Mouse (Mus musculus): ENCODE measurements at regions not wholly inside any gene's neighbourhood (a gene's known extent, or its start where the extent isn't known, plus 50 kb on each side); places are given as distances from the start of the nearest gene placed in this dataset.

DNA sequence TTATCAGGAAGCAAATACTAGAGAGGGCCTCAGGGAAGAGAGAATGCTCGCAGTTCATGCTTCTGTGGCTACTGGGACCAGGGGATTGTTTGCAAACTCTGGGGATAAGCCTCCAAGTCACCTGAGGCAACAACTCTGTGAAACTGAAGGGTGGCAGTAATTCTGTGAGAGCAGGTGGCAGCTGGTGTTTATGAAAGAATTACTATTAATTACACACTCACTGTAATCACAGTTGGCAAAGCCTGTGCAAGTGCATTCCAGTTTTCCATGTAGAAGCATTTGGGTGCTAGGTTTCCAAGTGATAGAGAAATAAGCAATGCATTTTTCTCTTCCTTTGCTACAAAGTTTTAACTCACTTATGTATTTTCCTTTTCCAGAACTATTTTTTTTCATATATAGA lies 578.5 kb downstream of the Ets1 start:
- no peak for DNase-seq

DNA sequence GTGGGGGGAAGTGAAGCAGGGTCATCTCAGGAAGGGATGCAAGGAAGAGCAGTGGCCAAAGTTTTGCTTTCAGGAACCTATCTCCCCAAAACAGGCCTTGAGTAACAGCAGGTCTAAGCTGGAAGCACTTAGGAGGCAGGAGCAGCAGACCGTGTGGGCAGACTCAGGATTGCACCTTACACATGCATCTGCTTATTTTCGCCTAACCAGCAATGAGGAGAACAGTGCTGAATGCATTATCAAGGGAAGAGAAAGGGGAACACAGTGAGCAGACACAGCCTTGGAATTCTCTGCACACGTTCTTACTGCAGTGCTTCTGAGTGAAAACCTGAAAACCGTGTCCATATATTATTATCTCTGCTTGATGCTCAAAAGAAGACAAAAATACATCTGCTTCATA lies 585.0 kb downstream of the Ets1 start:
- no peak for DNase-seq

DNA sequence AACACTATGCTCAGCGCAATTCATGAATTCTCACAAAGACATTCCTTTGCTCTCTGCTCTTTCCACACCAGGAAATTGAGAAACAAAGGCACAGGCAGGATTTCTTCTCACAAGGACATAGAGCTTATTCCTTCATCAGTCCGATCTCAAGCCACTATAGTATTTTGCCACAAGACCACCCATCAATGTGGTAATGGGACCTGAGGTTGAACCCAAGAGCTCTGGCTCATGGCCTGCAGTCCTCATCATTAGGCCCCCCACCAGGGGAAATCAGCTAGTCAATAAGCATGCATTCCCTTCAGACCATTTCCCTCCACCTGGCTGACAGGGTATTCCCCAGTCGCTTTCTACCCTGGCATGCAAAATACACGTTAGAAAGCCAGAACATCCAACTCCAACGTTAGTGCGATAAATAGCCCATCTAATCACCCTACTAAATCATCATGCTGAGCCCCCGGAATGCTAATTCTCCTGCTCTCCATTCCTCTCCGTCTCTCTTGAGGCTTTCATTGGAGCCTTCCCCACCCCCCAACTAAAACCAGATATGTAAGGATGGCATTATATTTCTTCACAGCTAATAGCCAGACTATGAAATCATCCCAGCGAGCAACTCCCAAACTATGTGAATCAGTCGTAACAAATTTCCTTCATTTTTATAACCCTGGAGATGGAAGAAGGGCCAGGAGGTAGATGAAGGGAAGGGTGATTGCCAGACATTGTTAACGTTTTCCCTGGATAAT lies 586.2 kb downstream of the Ets1 start:
- no peak for DNase-seq

DNA sequence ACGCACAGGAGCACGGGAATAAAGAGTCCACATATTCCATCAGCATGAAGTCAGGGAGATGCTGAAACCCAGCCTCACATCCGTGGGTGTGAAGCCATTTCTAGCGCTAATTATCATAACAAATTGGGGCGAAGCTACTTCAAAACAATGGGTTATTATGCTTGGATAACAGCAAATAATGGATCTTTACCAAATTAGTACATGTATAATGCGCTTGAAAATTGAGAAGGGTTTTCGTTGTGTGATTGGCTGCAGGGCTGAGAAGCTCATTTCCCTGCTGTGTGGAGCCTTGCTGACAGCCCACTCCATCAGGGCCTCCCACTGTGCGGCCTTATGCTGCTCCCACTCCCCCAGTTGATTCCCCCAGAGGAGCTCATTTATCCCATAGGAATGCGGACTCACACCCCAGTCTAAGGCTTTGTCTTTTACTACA lies 597.7 kb downstream of the Ets1 start:
- no peak for DNase-seq

DNA sequence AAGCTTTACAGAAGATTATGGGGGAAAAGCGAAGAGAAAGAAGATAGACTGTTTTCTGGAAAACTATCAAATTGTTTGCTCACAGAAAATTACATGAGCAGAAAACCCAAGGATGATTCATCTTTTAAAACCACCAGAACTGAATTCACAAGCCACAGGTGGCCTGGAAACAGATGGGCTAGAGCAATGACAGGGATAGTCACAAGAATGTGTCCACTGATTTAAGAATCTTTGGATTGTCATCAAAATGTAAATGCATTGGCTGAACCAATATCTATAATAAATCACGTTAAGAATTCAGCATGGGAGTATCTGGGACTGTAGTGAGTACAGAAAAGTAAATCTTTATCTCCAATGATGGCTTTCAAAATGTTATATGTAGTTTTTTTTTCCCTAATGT lies 602.2 kb downstream of the Ets1 start:
- no peak for DNase-seq

DNA sequence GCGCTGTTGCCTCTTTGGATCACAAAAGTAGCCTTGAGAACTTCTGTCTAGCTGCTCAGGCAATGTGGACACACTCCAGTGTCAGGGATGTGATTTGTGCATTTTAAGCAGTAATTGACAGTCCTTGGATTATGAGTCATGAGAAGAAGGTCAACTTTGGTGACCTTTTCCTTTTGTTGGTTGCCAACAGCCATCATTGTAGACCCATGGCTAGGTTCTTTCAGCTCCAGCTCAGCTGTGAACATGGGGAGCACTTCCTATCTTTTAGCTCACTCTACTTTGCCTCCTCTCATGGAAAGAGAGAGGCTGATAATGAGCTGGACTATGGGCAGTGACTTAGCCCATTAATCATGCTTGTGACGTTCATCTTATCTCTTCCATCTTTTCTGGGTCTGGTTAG lies 602.8 kb downstream of the Ets1 start:
- no peak for DNase-seq

DNA sequence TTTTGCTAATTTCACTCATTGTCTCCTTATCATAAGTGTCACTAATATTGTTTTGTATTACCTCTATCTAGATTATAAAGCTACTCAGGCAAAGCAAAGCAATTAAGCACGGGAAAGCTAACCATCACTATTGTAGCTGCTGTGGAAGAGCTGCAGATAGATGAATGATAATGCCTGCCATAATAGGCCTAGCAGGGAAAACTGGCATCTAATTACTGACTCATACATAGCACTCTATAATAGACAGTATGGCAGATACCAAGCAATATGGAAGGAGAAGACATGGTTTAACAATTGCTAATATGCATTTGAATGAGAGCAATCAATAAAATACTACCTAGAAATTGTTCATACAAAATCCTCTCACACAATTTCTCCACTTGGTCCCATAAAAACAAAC lies 604.5 kb downstream of the Ets1 start:
- DNase-seq: no peak

DNA sequence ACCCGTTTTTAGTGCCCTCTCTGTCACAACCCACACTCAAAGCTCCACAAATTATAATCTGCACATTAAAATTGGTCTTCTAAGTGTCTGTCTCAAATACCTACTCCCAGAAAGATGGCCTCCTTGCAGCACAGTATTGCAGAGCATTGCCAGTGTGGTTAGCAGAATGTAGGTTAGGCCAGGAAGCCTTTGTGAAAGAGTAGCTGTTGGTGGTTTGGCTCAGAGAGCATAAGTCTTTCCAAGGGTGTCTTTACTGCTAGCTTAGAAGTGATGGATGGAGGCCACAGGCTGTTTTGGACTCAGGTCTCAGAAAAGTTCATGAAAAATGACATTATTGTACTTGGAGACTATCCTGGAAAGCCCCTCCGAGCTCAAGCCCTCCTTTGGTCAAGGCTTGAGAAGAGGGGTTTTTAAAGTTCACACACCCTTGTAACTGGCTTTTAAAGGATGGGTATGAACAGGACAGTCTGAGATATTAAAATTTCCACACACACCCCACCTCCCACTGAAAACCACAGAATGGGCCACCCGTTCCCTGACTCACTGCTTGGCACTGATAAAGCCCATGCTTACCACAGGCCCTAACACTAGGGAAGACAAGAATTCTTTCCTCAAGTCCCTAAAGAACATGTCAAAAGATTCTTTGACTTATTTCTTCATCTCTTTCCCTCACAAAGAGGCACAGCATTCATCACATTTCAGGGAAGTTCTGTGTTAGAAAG lies 605.1 kb downstream of the Ets1 start:
- no peak for DNase-seq

DNA sequence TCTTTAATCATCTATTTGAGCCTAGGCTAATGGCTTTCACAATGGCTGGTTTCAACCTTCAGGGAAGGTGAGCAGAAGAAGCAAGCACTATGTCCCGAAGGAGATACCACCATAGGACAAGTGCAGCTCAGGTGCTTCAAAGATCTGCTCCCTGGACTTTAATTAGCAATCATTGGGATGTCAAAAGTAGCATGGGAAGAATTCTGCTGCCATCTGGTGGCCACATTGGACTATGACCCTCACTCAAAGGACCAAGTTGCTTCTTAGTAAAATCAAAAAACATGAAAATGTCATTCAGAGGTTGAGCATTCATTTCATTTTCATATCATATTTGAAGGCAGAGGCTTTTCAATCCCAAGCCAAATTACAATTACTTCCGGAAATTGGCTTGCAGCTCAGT lies 610.9 kb downstream of the Ets1 start:
- peak; percentile 54 for DNase-seq

DNA sequence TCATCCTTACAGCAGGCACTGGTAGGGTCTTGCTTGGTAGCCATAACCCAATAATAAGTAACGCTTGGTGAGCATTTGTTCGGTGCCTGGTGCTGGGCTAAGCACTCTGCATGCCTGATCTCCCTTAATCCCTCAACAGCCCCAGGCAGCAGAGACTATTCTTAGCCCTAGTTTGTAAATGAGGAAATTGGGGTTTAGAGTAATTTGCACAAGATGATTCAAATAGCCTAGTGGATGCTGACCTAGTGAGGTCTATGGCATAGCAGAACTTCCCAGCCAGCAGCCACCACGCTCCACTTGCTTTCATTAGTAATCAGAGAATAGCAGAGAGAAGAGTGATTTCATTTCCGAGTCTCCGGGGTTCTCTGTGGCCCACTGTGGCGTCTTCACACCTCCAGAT lies 622.2 kb downstream of the Ets1 start:
- no peak for DNase-seq

DNA sequence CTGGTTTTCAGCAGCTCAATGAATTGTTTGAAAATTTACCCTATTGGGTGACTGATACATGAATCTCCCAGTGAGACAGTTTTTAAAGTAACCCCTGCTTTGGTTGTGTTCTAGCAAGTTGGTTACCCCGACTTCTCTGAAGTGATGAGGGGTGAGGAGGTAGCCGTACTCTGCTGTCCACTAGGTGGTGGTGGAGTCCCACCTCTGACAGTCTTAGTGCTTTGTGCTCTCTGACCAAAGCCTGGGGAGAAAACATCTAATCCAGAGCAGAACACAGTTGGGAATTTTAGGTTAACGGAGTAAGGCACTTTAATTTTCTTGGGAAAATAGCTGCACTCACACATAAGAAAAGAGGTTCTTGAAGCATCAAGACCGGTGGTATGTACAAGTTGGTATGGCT lies 624.1 kb downstream of the Ets1 start:
- DNase-seq: peak; percentile 36

DNA sequence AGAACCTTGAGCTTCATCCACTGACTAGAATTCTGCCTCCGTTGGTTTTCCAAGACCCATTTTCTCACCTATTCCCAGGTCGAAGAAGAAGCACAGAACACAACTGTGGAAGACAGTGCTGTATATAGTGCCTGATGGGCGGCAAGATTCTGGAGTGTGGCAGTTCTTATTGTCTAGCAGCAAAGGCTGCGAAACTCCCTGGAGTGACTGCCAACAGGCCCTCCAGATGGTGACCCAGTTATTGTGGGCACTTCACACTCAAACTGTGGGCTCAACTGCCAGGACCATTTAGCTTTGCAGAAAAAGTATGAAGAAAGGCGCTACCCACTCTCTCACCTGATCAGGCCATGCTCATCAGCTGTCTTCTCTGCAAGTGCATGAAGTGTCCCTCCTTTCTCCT lies 653.4 kb downstream of the Ets1 start:
- no peak for DNase-seq

DNA sequence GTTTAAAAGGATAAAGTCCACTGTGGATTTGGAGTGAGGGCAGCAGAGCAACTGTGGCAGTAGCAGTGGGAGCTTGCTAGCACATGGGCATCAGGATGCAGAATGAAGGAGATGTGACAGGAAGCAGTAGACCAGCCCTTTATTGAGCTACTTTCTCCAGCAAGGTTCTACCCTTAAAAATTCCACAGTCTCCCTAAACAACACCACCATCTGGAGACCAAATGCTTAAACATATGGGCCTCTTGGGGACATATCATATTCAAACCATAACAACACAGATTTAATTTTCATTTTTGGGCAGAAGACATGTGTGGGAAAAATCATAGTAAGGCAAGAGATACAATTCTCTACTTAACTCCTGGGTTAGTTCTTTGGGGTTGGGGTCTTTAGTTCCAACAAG lies 656.1 kb downstream of the Ets1 start:
- DNase-seq: no peak

DNA sequence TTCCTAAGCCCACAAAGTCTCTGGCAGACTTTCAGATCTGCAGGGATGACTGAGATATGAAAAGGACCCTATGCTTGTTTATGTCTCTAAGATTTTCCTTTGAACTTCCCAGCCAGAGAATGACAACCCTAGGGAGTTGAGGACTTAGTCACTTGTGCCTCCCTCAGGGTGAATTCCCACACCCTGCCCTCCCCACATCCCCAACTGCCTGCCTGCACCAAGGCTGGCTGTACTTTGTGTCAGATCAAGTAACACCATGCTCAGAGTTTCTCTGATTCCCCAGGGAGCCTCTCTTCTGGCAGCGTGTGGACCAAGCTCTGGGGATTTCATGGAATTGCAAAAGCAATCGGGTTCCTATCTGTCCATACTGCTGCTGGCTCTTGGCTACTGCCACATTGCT lies 659.9 kb downstream of the Ets1 start:
- no peak for DNase-seq

DNA sequence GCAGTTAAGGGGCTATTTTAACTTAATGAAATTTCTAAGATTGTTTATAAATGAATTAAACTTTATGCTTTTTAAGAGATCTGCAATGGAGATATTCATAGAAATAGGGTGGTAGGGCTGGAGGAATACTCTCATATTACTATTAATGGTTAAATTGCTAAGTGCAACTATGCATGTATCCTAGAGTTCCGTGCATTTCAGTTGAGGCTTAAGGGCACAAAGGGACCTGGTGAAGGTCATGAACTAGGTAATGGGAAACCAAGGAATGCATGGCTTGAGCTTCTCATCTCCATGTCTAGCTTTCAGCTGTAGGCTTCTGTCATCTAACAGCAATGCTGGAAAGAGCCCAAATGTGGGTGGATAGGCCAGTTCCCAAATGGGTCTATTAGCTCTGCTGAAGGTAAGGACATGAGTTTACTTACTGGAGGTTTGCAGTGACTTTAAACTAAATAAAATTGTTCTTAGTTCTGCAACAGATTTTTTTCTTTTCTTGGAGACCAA lies 683.6 kb downstream of the Ets1 start:
- DNase-seq: no peak

DNA sequence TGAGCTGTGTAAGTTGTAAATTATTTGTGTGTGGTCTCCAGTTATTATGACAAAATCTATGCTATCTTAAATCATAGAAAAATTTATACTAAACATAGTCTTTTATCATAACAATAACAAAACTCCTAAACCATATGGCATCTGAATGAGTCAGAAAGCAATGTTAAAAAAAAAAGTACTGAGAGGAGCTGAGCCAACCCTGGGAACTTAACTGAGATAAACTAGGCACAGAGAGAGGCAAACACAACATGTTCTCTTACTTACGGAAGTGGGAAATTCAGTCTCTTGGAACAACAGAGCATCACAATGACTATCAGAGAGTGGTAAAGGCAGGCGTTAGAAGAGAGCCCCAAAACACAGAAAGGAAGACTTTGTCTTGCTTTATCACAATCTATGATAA lies 691.7 kb downstream of the Ets1 start:
- DNase-seq: no peak

DNA sequence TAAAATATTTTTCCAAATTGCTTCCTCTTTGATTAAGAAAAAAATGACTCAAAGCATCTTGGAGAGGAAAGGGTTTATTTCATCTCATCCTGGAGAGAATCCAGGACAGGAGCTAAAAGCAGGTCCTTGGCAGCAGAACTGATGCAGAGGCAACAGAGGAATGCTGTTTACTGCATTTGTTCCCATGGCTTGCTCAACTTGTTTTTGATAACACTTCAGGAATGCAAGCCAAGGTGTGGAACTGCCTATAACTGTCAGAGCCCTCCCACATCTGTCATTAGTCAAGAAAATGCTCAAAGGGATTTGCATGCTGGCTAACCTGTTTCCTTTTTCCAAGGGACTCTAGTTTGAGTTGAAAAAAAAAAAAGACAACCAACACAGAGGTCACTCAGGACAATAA lies 714.2 kb downstream of the Ets1 start:
- DNase-seq: no peak

DNA sequence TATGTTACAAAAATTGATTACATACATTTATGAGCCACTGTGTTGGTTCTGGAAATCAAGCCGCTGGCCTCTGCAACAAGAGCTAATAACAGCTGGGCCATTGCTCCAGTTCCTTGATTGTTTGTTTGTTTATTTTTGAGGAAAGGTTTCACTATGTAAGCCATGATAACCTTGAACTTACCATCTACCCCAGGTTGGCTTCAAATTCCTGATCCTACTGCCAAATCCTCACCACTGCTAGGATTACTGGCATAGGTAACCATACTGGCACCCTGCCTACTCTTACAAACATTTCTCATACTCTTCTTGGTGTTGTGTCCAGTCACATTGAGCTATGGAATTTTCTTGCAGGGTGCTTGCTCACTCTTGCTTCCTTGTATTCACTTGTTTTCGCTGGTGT lies 720.6 kb downstream of the Ets1 start:
- DNase-seq: no peak

DNA sequence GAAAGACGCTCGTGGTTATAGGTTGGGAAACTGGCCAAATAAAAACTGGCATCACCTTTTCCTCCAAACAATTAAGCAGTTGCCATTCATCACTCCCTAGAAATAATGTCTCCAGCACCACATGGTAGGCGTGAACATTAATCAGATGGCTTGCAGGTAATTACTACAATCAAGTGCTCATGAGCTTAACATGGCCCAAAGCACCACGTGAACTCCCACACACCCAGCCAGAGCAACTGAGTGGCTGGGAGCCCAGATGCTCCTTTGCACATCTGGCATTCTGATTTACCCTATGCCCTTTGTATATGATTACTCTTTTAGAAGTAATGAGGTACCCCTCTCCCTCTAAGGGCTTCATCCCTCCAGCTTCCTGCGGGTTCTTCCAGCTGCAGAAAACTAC lies 724.9 kb downstream of the Ets1 start:
- no peak for DNase-seq

DNA sequence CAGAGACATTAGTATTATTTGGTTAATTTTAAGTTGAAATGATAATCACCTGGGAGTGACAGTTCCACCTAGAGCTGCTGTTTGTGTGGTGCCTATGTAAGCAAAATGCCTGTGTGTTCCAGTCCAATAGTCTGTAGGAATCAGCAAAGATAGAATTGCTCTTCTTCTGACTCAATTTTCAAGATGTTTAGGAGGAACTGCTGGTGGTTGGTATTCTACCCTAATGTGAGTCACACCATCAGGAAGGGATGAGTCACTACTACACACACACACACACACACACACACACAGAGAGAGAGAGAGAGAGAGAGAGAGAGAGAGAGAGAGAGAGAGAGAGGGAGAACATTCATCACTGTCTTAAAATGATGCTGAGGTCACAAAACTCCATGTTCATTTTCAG lies 753.1 kb downstream of the Ets1 start:
- DNase-seq: no peak

DNA sequence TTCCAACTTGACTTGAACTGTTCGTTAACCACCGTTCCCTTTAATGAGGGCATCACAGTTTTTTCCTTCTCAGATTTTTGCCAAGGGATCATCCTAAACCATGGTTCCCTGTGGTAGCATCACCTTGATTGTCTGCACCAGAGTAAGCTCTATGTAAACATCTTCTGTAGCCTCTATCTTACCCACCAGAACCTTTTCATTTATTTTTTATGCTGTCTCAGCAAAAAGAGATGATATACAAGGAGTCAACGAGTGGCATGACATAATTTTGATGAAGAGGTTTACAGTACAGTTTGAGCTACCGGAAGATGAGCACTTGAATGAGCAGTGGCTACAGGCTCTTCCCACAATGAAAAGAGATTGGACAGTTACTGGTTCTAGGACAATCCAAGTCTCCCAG lies 768.7 kb downstream of the Ets1 start:
- DNase-seq: no peak

DNA sequence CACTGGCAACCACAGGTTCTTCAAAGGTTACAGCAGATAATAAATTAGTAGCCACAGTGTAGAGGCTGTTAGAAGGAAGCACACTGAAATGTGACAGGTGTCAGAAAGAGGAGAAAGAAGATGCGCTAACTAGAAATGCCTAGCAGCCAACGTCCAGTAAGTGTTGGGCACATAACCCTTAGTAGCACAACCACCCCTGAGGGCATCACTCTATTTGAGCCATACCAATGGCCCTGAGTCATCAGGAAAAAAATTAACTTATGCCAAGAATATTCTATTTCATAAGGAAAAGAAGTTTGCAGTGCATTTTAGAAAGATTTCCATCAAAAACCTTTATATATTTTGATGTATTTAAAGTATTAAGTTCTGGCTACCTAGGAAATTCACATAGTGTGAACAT lies 771.5 kb downstream of the Ets1 start:
- no peak for DNase-seq

DNA sequence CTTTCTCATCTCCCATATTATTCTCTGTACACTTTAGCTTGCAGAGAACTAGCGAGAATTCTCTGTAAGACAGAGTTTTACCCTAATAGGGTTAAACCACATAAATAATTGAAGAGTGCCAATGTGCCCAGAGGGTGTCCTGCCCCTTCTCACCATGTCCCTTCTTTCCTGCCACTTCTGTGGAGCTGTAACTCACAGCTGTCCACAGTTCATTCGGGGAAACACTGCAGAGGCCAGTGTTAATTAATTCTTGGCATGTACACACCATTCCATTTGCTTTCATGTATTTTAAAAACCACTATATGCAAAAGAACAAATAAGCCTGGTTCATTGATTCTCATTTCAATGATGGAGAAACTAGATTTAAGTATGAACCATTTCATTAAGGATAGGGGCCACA lies 787.8 kb downstream of the Ets1 start:
- DNase-seq: no peak

DNA sequence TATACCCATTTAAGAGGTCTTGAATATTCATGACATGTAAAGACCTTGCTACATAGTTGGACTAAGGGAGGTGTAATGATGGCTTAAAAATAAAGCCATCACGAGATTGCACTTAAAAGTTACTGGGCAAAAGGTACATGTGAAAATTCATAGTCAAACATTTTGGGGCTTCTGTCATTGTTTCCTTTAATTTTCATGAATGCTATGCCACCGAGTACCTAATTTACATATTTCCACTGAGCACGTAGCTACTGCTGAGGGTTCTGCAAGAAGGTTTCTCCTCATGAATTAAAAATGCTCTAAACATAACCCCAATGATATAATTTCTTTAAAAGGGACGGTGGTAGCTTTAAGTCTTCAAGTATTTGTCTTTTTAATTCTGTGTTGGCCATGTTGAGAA lies 800.4 kb downstream of the Ets1 start:
- DNase-seq: no peak

Data from adrenal gland, postnatal 25 days (tissue).